Mouse (Mus musculus): ENCODE data around the gene Spin2g. TPM values are rescaled to one million over a fixed set of nuclear protein-coding genes. Genes with fewer than 3 reads are reported as not detected.
"Not testable (repeated sequence)": the region's sequence is repeated elsewhere in the genome, so short reads cannot be mapped to it uniquely, and the experiment has no call there.

The Spin2g gene
- total RNA-seq (2021), result not detected
- long read RNA-seq, result 0 reads

DNA sequence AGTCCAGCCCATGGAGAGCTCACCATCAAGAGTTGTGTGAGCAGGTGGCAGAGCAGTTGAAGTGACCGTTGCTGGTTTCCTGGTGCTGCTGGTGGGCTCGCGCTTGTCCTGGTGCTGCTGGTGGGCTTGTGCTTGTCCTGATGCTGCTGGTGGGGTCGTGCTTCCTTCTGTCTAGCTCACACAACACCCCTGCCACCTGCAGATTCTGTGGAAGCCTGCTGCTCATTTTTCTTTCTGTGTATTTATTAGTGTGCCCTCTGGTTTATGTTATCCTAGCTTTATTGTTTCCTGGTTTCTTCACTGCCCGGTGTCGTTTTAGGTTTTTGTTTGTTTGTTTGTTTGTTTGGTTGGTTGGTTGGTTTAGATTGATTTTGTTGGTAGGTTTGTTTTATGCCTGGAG lies at the start of gene Spin2g:
Gene Spin2g (minus strand): TSS at position 101 of the 400 bp plus-strand sequence.
- DNase-seq (ENCODE audit: low spot score in 2 of 2), result not testable (repeated sequence)

Other genes starting within 250 kb of the Spin2g start
- gene Btbd35f9, start 77.2 kb downstream of the Spin2g start, total RNA-seq (2021), result not detected
- gene Btbd35f8, start 211.8 kb upstream of the Spin2g start, total RNA-seq (2021), result not detected